9 mouse cellular contexts compared by ENCODE assay signal in the genomic region with DNA sequence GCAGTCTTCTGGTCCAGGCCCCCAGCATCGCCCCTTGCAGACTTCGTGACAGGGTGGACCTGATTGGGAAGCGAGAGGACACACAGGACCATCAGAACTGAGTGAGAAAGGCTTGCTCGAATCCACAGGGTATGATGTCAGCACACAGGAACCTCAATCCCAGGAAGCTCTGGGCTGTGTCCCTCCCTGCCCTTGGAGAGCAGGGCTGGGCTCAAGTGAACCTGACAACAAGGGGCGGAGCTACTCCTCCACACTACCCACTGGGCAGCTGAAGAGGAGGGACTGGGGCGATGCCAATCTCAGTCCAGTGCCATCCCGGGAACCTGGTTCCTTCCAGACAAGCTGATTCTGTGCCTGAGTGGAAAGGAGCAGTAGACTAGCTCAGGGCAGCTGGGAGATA. TPM values are rescaled to one million over a fixed set of nuclear protein-coding genes. Genes with fewer than 3 reads are reported as not detected.
DNase-seq lines count a peak whose midpoint lies in the region; ATAC-seq lines count a peak whose summit lies in the region.
"Had no signal": no experiment of that assay in that cellular context is flagged by ENCODE, and none has a peak within 500 bp of the region (broad histone marks: within the 10 kb centered on the region; RNA-seq: fewer than 3 reads in every experiment).

No protein-coding gene starts in this region.

- no peak overlapping the region for H3K4me2 ChIP-seq in limb, embryonic 12.5 days
- H3K4me2 ChIP-seq in heart, embryonic 15.5 days = peak overlapping the region; percentile 59
- no peak overlapping the region for H3K4me2 ChIP-seq in limb, embryonic 13.5 days (replicated peaks)
- H3K4me2 ChIP-seq: hindbrain, embryonic 15.5 days had no signal

- no peak for DNase-seq in limb, embryonic 10.5 days (ENCODE audit: low spot score)
- DNase-seq in cerebellum, adult 9-10 months = peak; percentile 57
- DNase-seq in spleen, postnatal 14 days (ENCODE audit: low spot score in 2 of 2) = no peak
- DNase-seq in frontal cortex, postnatal 36 days (ENCODE audit: low spot score in 2 of 2) = no peak
- DNase-seq in thymus, postnatal 36 days = no peak

- H3K36me3 ChIP-seq in limb, embryonic 12.5 days = no peaks in the 10 kb centered on the region
- no peaks in the 10 kb centered on the region for H3K36me3 ChIP-seq in limb, embryonic 10.5 days
- H3K36me3 ChIP-seq in heart, embryonic 15.5 days = no peaks in the 10 kb centered on the region
- no peaks in the 10 kb centered on the region for H3K36me3 ChIP-seq in limb, embryonic 13.5 days
- H3K36me3 ChIP-seq: hindbrain, embryonic 15.5 days had no signal

- WGBS in limb, embryonic 12.5 days = 26% methylated on average over 7 of the region's 7 CpGs
- 21% methylated on average over 7 of the region's 7 CpGs for WGBS in limb, embryonic 10.5 days
- WGBS in heart, embryonic 15.5 days = 19% methylated on average over 7 of the region's 7 CpGs
- WGBS in limb, embryonic 13.5 days = 27% methylated on average over 7 of the region's 7 CpGs

- H3K27me3 ChIP-seq in limb, embryonic 12.5 days = peaks cover 60% of the 10 kb centered on the region
- peaks cover 65% of the 10 kb centered on the region for H3K27me3 ChIP-seq in limb, embryonic 10.5 days (ENCODE audit: low read depth, poor library complexity, severe bottlenecking)
- H3K27me3 ChIP-seq in heart, embryonic 15.5 days = peaks cover 14% of the 10 kb centered on the region
- peaks cover 57% of the 10 kb centered on the region for H3K27me3 ChIP-seq in limb, embryonic 13.5 days

- no peak overlapping the region for H3K4me3 ChIP-seq in limb, embryonic 12.5 days (replicated peaks)
- no peak overlapping the region for H3K4me3 ChIP-seq in limb, embryonic 10.5 days
- peak overlapping the region; percentile 39 for H3K4me3 ChIP-seq in heart, embryonic 15.5 days
- H3K4me3 ChIP-seq in limb, embryonic 13.5 days = no peak overlapping the region
- H3K4me3 ChIP-seq: hindbrain, embryonic 15.5 days had no signal

- peaks cover 31% of the 10 kb centered on the region for H3K4me1 ChIP-seq in limb, embryonic 12.5 days (replicated peaks)
- peaks cover 18% of the 10 kb centered on the region for H3K4me1 ChIP-seq in limb, embryonic 10.5 days
- H3K4me1 ChIP-seq in heart, embryonic 15.5 days (replicated peaks) = peaks cover 20% of the 10 kb centered on the region
- H3K4me1 ChIP-seq in limb, embryonic 13.5 days = peaks cover 34% of the 10 kb centered on the region
- H3K4me1 ChIP-seq: hindbrain, embryonic 15.5 days had no signal

- H3K9me3 ChIP-seq in limb, embryonic 12.5 days = no peaks in the 10 kb centered on the region
- H3K9me3 ChIP-seq in limb, embryonic 10.5 days (replicated peaks) = no peaks in the 10 kb centered on the region
- no peaks in the 10 kb centered on the region for H3K9me3 ChIP-seq in heart, embryonic 15.5 days (replicated peaks)
- no peaks in the 10 kb centered on the region for H3K9me3 ChIP-seq in limb, embryonic 13.5 days
- H3K9me3 ChIP-seq: hindbrain, embryonic 15.5 days had no signal

- no peak for ATAC-seq in limb, embryonic 12.5 days (ENCODE audit: insufficient number of reproducible peaks, insufficient read depth, low FRiP score, low TSS enrichment, low read depth)
- ATAC-seq in heart, embryonic 15.5 days (replicated peaks; ENCODE audit: insufficient number of reproducible peaks, insufficient read depth, low FRiP score, low read depth) = peak; percentile 87
- ATAC-seq in limb, embryonic 13.5 days (ENCODE audit: low FRiP score, low read depth) = no peak

- no peak overlapping the region for H3K27ac ChIP-seq in limb, embryonic 12.5 days
- no peak overlapping the region for H3K27ac ChIP-seq in limb, embryonic 10.5 days
- peak overlapping the region; percentile 73 for H3K27ac ChIP-seq in heart, embryonic 15.5 days
- H3K27ac ChIP-seq in limb, embryonic 13.5 days = no peak overlapping the region
- H3K27ac ChIP-seq: hindbrain, embryonic 15.5 days had no signal

- peak overlapping the region; percentile 18; the same call in 1 of the 2 replicates for H3K9ac ChIP-seq in limb, embryonic 12.5 days (replicated peaks)
- peak overlapping the region; percentile 50 for H3K9ac ChIP-seq in heart, embryonic 15.5 days
- H3K9ac ChIP-seq in limb, embryonic 13.5 days = 0 out of 2 replicates have a peak overlapping the region, but pooled peaks have one; percentile 13
- H3K9ac ChIP-seq: hindbrain, embryonic 15.5 days had no signal

RNA-seq across cellular contexts. Expression of a gene that starts 5.8 kb away (rescaled TPM):
- 15.4 and 16.6 TPM in 2 replicates for polyA plus RNA-seq in limb, embryonic 12.5 days (2016; fragmentation: Nextera tagmentation; extraction: Ambion mirVana)
- 3.2 and 5.3 TPM in 2 replicates for polyA plus RNA-seq in limb, embryonic 10.5 days (2016; fragmentation: Nextera tagmentation; extraction: Ambion mirVana)
- 3.4 and 5.0 TPM in 2 replicates for polyA plus RNA-seq in heart, embryonic 15.5 days (2015; fragmentation: Nextera tagmentation; extraction: Ambion mirVana)
- polyA plus RNA-seq in limb, embryonic 13.5 days (2015; fragmentation: Nextera tagmentation; extraction: Ambion mirVana) = 14.5 and 17.5 TPM in 2 replicates

RNA-seq across cellular contexts. Expression of a gene that starts 17.9 kb away (rescaled TPM):
- 199 and 206 TPM in 2 replicates for polyA plus RNA-seq in limb, embryonic 12.5 days (2016; fragmentation: Nextera tagmentation; extraction: Ambion mirVana)
- 267 and 322 TPM in 2 replicates for polyA plus RNA-seq in limb, embryonic 10.5 days (2016; fragmentation: Nextera tagmentation; extraction: Ambion mirVana)
- polyA plus RNA-seq in heart, embryonic 15.5 days (2015; fragmentation: Nextera tagmentation; extraction: Ambion mirVana) = 101 and 132 TPM in 2 replicates
- 198 and 200 TPM in 2 replicates for polyA plus RNA-seq in limb, embryonic 13.5 days (2015; fragmentation: Nextera tagmentation; extraction: Ambion mirVana)

RNA-seq across cellular contexts. Expression of a gene that starts 34.5 kb away (rescaled TPM):
- 3,599 and 3,605 TPM in 2 replicates for polyA plus RNA-seq in limb, embryonic 12.5 days (2016; fragmentation: Nextera tagmentation; extraction: Ambion mirVana)
- 3,499 and 3,829 TPM in 2 replicates for polyA plus RNA-seq in limb, embryonic 10.5 days (2016; fragmentation: Nextera tagmentation; extraction: Ambion mirVana)
- 2,261 and 2,363 TPM in 2 replicates for polyA plus RNA-seq in heart, embryonic 15.5 days (2015; fragmentation: Nextera tagmentation; extraction: Ambion mirVana)
- polyA plus RNA-seq in limb, embryonic 13.5 days (2015; fragmentation: Nextera tagmentation; extraction: Ambion mirVana) = 3,677 and 3,933 TPM in 2 replicates

RNA-seq across cellular contexts. Expression of a gene that starts 36.1 kb away (rescaled TPM):
- polyA plus RNA-seq in limb, embryonic 12.5 days (2016; fragmentation: Nextera tagmentation; extraction: Ambion mirVana) = 18.1 and 21.4 TPM in 2 replicates
- polyA plus RNA-seq in limb, embryonic 10.5 days (2016; fragmentation: Nextera tagmentation; extraction: Ambion mirVana) = 14.5 and 15.4 TPM in 2 replicates
- polyA plus RNA-seq in heart, embryonic 15.5 days (2015; fragmentation: Nextera tagmentation; extraction: Ambion mirVana) = 10.2 and 11.0 TPM in 2 replicates
- 16.4 and 17.3 TPM in 2 replicates for polyA plus RNA-seq in limb, embryonic 13.5 days (2015; fragmentation: Nextera tagmentation; extraction: Ambion mirVana)

RNA-seq across cellular contexts. Expression of a gene that starts 42.9 kb away (rescaled TPM):
- 753 and 757 TPM in 2 replicates for polyA plus RNA-seq in limb, embryonic 12.5 days (2016; fragmentation: Nextera tagmentation; extraction: Ambion mirVana)
- polyA plus RNA-seq in limb, embryonic 10.5 days (2016; fragmentation: Nextera tagmentation; extraction: Ambion mirVana) = 592 and 676 TPM in 2 replicates
- 359 and 409 TPM in 2 replicates for polyA plus RNA-seq in heart, embryonic 15.5 days (2015; fragmentation: Nextera tagmentation; extraction: Ambion mirVana)
- polyA plus RNA-seq in limb, embryonic 13.5 days (2015; fragmentation: Nextera tagmentation; extraction: Ambion mirVana) = 752 and 768 TPM in 2 replicates
